Mouse (Mus musculus) liver, adult 10 weeks (tissue): Measurements from ENCODE around the gene Palm. TPM values are rescaled to one million over a fixed set of nuclear protein-coding genes. Genes with fewer than 3 reads are reported as not detected.

Source experiments
- polyA plus RNA-seq: library from polyadenylated mRNA; stranded (reverse); fragments of 350-450 nt; fragmentation: Illumina TruSeq; extraction: RNeasy Lipid Tissue Mini Kit (QIAGEN cat#74804); gene quantifications from one replicate; pipeline ENCODE4 v1.2.3, GENCODE M21; 2014; ENCODE audit warnings: low read depth, low replicate concordance

Gene Palm
- polyA plus RNA-seq: not detected

DNA sequence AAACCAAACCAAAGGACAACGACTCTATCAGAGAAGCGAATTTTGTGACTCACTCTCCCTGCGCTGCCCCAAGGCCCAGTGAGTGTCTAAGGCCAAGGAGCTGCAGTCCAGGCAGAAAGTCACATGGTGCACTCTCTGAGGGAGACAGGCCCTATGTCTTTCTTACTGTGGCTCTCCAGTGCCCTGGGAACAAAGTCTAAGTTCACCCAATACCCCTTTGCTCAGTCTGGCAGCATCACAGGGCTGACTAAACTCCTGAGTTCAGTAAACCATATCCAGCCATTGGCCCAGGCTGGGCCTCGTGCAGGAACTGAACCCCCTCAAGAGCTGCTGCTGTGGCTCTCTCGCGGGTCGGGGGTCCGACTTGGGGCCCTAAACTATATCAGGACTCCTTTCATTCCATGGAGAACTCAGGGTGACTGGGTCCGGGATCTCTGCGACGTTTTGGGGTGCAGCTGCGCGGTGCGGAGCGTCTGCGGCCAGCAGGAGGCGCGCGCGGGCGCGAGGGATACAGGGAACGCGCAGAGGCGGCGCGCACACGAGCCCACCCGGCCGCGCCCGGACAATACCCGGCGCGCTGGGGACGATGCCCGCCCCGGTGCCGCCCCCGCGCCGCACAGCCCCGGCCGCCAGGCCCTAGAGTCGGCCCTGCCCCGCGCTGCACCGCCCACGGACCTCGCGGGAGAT is at the start of gene Palm:
Gene Palm (plus strand): TSS at position 522 of the 687 bp plus-strand sequence.

DNA sequence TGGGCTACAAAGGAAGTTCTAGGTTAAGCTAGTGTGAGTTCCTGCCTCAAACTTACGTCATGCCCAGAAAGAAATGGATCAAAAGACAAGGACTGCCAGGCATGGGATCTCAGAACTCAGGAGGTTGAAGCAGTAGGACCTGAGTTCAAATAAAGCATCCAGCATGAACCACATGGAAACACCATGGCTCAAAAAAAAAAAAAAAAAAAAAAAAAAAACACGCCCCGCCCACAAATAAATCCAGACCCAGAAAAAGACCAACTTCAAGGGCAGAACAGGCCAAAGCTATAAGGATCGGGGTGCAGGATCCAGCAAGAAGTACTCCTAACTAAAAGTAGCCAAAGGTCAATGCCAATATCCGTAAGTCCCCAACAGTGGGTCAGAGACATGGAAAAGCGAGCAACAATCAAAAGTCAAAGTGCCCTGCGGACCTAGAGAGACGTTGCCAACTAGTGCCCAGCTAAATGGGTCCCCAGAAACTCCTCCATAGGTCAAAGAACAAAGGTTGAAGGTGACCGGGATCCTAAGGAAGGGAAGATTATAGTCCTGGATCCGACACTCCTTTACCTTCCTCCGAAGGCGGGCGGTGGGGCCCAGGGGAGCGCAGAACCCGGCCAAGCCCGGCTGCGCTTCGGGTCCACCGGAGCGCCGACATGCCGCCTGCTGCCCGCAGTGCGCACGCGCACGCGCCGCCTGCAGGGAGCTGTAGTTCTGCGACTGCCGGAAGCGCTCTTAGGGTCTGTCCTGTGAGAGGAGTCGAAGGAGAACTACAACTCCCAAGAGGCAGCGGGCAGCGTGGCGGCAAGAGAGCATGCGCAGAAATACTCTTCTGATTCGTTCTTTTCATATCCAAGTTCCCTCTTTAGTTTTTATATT is 47.2 kb upstream of the Palm start, which contains the start of gene Polrmt:
Gene Polrmt (minus strand): TSS at position 684 of the 876 bp plus-strand sequence.

DNA sequence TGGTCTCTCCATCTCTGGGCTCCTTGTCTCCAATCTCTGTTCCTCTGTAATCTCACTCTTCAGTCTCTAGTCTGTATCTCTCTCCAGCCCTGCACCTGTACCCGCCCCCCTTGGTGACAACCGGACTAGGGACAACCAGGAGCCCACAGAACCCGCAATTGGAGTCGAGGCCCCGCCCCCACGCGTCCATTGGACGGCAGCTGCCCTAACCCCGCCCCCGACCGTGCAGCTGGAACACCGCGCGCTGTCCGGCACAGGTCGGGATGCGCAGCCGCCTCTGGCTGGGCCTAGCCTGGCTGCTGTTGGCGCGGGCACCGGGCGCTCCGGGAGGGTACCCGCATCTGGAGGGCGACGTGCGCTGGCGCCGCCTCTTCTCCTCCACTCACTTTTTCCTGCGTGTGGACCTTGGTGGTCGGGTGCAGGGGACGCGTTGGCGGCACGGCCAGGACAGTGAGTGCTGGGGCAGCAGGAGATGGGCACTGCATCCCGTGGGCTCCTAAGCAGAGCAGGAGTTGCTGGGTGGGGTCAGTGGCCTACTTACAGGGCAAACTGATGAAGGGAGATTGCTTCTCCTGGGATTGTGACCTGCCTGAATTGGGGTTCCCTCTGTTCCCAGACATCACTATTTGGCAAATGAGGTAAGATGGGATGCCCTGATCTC is 38.4 kb upstream of the Palm start, which contains the start of gene Fgf22:
Gene Fgf22 (plus strand): TSS at position 221 of the 661 bp plus-strand sequence.

DNA sequence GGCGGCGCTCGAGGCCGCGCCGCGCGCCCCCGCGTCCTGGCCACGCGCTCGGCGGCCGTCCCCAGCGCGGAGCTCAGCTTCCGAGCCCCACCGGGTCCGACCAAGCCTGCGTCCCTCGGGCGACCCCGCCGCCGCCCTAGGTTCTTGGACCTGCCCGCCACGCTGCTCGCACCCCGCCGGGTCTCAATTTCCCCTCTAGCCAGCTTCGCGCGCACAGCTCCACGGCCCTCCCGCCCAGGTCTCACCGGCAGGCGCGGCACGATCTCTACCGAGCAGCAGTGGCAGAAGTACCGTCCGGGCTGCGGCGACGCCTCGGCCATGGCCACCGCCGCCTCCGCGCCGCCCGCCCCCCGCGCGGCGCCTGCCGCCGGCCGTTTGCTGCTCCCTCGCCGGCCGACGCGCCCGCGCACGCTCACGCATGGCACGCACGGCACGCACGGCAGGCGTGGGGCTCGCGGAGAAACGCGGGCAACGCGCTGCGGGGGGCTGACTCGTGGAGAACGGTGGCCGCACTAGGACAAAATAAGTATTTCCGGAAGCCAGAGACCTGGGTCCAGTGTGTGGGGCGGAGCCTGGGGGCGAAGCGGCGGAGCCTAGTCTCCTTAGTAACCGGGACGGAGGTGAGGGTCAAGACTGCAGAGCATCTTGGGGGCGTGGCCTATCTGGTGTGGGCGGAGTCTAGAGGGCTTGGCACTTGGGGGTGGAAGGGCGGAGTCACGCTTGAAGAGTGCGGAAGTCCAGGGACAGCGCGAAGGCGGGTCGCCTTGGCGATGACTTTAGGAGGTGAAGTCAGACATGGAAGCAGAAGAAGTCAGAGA is 26.7 kb upstream of the Palm start, which contains the start of gene Rnf126:
Gene Rnf126 (minus strand): TSS at position 445 of the 818 bp plus-strand sequence.

DNA sequence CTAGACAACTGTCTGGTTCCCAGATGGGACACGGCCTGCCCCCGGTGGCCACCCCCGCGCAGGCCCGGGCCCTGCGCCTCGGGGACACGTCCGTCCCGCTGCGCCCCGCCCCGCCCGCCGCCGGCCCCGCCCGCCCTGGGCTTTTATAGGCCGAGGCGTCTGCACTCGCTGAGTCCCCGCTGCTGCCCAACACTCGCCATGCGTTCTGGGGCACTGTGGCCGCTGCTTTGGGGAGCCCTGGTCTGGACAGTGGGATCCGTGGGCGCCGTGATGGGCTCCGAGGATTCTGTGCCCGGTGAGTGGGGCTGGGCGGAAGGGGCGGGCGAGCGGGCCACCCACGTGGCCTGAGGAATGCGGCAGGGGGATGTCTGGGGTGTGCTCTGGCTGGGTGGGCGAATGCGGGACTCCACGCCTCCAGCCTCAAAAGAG is 16.3 kb upstream of the Palm start, which contains the start of gene Fstl3:
Gene Fstl3 (plus strand): TSS at position 170 of the 429 bp plus-strand sequence.

DNA sequence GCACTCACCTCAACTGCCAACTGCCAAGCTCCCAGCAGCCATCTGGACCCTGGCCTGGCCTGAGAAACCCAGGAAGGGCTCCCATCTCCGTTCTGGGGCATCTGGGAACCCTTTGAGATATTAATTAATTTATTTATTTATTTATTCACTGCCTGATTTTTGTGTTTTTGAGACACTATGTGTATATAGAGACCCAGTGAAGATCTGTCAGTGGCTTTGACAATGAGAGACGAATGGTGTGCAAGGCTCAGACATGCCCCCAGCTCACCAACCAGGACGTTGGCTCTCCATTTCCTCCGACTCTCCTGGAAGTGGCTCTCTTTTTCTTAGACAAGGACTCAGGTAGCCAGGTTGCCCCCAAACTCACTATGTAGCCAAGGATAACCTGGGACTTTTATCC is 2.5 kb upstream of the Palm start, which contains the start of gene Prss57:
Gene Prss57 (minus strand): TSS at position 101 of the 400 bp plus-strand sequence.

DNA sequence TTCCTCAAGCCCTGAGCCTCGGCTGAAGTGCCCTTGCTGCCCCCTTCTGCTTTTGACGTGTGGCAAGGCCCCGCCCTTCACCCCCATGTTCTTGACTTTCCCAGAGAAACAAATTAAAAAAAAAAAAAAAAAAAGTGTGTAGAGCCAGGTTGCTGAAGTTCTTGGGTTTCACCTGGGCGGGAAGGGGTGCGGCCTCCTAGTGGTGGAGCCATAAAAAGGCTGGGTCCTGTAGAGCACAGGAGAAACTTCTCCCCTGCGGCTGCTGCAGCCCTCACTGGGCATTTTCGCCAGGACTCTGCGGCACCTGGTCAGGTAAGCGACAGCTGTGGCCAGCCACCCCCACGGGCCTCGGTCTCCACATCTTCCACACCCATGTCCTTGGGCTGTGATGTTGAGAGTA is 27.4 kb downstream of the Palm start, which contains the start of gene Misp:
Gene Misp (plus strand): TSS at position 208 of the 400 bp plus-strand sequence.

DNA sequence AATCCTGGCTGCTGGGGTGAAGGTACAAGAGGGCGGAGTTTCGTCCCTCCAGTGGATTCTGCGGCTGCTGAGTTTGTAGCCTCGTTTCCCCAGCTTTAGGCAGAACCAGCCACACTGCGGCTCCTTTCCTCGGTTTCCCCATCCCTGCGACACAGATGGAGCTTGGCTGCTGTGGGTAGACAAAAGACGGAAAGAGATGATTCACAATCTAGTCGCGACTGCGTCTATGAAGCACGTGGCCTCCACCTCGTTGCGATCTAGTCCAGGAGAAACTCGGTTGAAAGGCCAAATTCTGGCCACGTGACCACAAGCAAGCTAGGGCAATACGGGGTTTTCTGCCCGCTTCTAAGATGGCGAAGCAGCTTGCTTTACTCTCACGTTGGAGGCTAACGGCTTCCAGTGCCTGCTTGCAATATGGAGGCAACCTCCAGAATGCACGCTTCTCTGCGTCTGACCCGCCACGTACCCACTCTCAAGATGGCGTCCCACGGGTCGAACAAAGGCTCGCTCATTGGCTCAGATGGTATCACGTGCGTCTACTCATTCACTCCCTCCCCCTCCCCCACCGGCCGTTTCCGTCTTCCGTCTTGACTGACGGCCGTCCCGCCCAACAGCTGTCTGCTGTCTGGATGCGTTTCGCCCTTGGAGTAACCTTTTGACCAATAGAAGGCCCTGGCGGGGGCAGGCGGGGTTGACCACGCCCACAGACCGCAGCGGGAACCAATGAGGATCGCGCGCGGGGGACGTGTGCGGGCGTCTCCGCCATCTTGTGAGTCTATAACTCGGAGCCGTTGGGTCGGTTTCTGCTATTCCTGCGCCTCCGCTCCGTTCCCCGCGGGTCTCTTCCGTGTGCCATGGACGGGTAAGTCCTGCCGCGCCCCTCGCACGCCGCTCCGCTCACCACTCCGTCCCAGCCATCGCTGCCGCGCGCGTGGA is 60.8 kb downstream of the Palm start, which contains the start of gene Ptbp1:
Gene Ptbp1 (plus strand): TSS at position 568 of the 936 bp plus-strand sequence.

Other genes starting within 250 kb of the Palm start
- gene Mier2, start 238.4 kb upstream of the Palm start, polyA plus RNA-seq: 0.24 TPM
- not detected for gene Theg, start 206.2 kb upstream of the Palm start, polyA plus RNA-seq
- gene C2cd4c, start 179.5 kb upstream of the Palm start, polyA plus RNA-seq: not detected
- gene Shc2, start 155.7 kb upstream of the Palm start, polyA plus RNA-seq: not detected
- gene Odf3l2, start 147.8 kb upstream of the Palm start, polyA plus RNA-seq: not detected
- gene Madcam1, start 129.0 kb upstream of the Palm start, polyA plus RNA-seq: not detected
- not detected for gene Tpgs1, start 124.2 kb upstream of the Palm start, polyA plus RNA-seq
- 7.5 TPM for gene Cdc34, start 111.4 kb upstream of the Palm start, polyA plus RNA-seq
- not detected for gene Gzmm, start 104.6 kb upstream of the Palm start, polyA plus RNA-seq
- gene Bsg, start 89.1 kb upstream of the Palm start, polyA plus RNA-seq: 261 TPM
- not detected for gene Hcn2, start 76.9 kb upstream of the Palm start, polyA plus RNA-seq
- gene Polrmt, start 47.0 kb upstream of the Palm start, polyA plus RNA-seq: 4.2 TPM
- not detected for gene Fgf22, start 38.5 kb upstream of the Palm start, polyA plus RNA-seq
- 0.93 TPM for gene Rnf126, start 26.6 kb upstream of the Palm start, polyA plus RNA-seq
- not detected for gene Fstl3, start 16.3 kb upstream of the Palm start, polyA plus RNA-seq
- gene Prss57, start 2.6 kb upstream of the Palm start, polyA plus RNA-seq: not detected
- gene Misp, start 27.4 kb downstream of the Palm start, polyA plus RNA-seq: not detected
- 29.0 TPM for gene Ptbp1, start 60.9 kb downstream of the Palm start, polyA plus RNA-seq
- not detected for gene Prtn3, start 80.9 kb downstream of the Palm start, polyA plus RNA-seq
- not detected for gene Plppr3, start 81.1 kb downstream of the Palm start, polyA plus RNA-seq
- gene Elane, start 92.7 kb downstream of the Palm start, polyA plus RNA-seq: not detected
- not detected for gene Cfd, start 97.3 kb downstream of the Palm start, polyA plus RNA-seq
- not detected for gene Med16, start 115.4 kb downstream of the Palm start, polyA plus RNA-seq
- gene Gm26602, start 117.3 kb downstream of the Palm start, polyA plus RNA-seq: not detected
- gene Kiss1r, start 123.4 kb downstream of the Palm start, polyA plus RNA-seq: not detected
- gene R3hdm4, start 127.6 kb downstream of the Palm start, polyA plus RNA-seq: 5.4 TPM
- gene Arid3a, start 133.5 kb downstream of the Palm start, polyA plus RNA-seq: 0.19 TPM
- gene Wdr18, start 166.6 kb downstream of the Palm start, polyA plus RNA-seq: 1.8 TPM
- not detected for gene Grin3b, start 177.1 kb downstream of the Palm start, polyA plus RNA-seq
- 1.4 TPM for gene Tmem259, start 190.8 kb downstream of the Palm start, polyA plus RNA-seq
- 0.66 TPM for gene Cnn2, start 195.0 kb downstream of the Palm start, polyA plus RNA-seq
- gene Abca7, start 202.9 kb downstream of the Palm start, polyA plus RNA-seq: 0.08 TPM
- 0.13 TPM for gene Arhgap45, start 223.1 kb downstream of the Palm start, polyA plus RNA-seq
- 0.85 TPM for gene Polr2e, start 246.2 kb downstream of the Palm start, polyA plus RNA-seq